Mouse (Mus musculus) CH12.LX (cell line): ENCODE measurements at regions not wholly inside any gene's neighbourhood (a gene's known extent, or its start where the extent isn't known, plus 50 kb on each side); places are given as distances from the start of the nearest gene placed in this dataset.

Experiments
- DNase-seq: peaks from one replicate; pipeline ENCODE4 v3.0.0-alpha.2; 2013; ENCODE audit errors: extremely low read depth
- H3K27ac ChIP-seq: 2 replicates; pipeline ENCODE4 v1.5.1; 2012; ENCODE audit warnings: low read depth, mild to moderate bottlenecking, control low read depth, moderate library complexity; ENCODE audit not compliant: insufficient read depth
- H3K27me3 ChIP-seq: replicated peaks from 2 replicates; pipeline ENCODE3; 2012; ENCODE audit warnings: inconsistent platforms
- H3K36me3 ChIP-seq, 2 experiments: replicated peaks in 1 of 2; 2 replicates each; pipeline versions ENCODE3 to v1.6.1; 2012; ENCODE audit warnings: inconsistent platforms in 1 of 2, low read length in 1 of 2, mild to moderate bottlenecking in 1 of 2, mixed read lengths in 1 of 2, moderate library complexity in 1 of 2; ENCODE audit not compliant: control insufficient read depth in 1 of 2, insufficient read depth in 1 of 2
- H3K4me1 ChIP-seq, 2 experiments: 2 replicates each; pipeline ENCODE4 v1.6.1; 2012; ENCODE audit warnings: inconsistent platforms in 1 of 2, moderate library complexity in 1 of 2; ENCODE audit not compliant: insufficient read depth in 2 of 2, control insufficient read depth in 1 of 2
- H3K4me2 ChIP-seq: 2 replicates; pipeline ENCODE4 v1.6.1; 2012; ENCODE audit warnings: low read depth, mild to moderate bottlenecking, control low read depth; ENCODE audit not compliant: poor library complexity, insufficient read depth, severe bottlenecking
- H3K4me3 ChIP-seq, 3 experiments: fragments of 150-350 bp in 1 of 3; sonication (generic) in 1 of 3; replicated peaks in 1 of 3; 2 replicates each; pipeline versions ENCODE3 to v1.5.1; 2011 to 2012; ENCODE audit warnings: low read depth in 2 of 3, low read length in 2 of 3, mild to moderate bottlenecking in 2 of 3, moderate library complexity in 2 of 3, control low read depth in 1 of 3, improper control_type of control experiment in 1 of 3, inconsistent platforms in 1 of 3, mixed read lengths in 1 of 3; ENCODE audit not compliant: poor library complexity in 1 of 3
- H3K79me2 ChIP-seq: replicated peaks from 2 replicates; pipeline ENCODE4 v1.6.1; 2012; ENCODE audit warnings: mild to moderate bottlenecking, moderate library complexity; ENCODE audit not compliant: control insufficient read depth, poor library complexity, insufficient read depth, severe bottlenecking; ENCODE audit errors: extremely low read depth
- H3K9ac ChIP-seq: 2 replicates; pipeline ENCODE4 v1.6.1; 2012; ENCODE audit warnings: low read depth, mild to moderate bottlenecking, control low read depth, moderate library complexity; ENCODE audit not compliant: insufficient read depth
- H3K9me3 ChIP-seq: replicated peaks from 2 replicates; pipeline ENCODE3; 2012; ENCODE audit warnings: low read length, inconsistent platforms, mixed read lengths
- CHD1 ChIP-seq: IDR thresholded peaks from 2 replicates; pipeline ENCODE4 v1.6.1; 2012; ENCODE audit warnings: low read depth, low read length, improper control_type of control experiment, inconsistent platforms
- CHD2 ChIP-seq: IDR thresholded peaks from 2 replicates; pipeline ENCODE4 v1.6.1; 2011; ENCODE audit warnings: low read length, improper control_type of control experiment
- ELF1 ChIP-seq: IDR thresholded peaks from 2 replicates; pipeline ENCODE4 v1.6.1; 2014; ENCODE audit warnings: low read depth, mild to moderate bottlenecking, inconsistent platforms, low read length, improper control_type of control experiment
- EP300 ChIP-seq: IDR thresholded peaks from 2 replicates; pipeline ENCODE4 v1.6.1; 2011; ENCODE audit warnings: low read length, improper control_type of control experiment
- ETS1 ChIP-seq: conservative IDR thresholded peaks from 2 replicates; pipeline ENCODE4 v1.6.1; 2012; ENCODE audit warnings: low read depth, mild to moderate bottlenecking, inconsistent platforms, low read length, improper control_type of control experiment, moderate library complexity
- HCFC1 ChIP-seq: IDR thresholded peaks from 2 replicates; pipeline ENCODE4 v1.6.1; 2012; ENCODE audit warnings: low read depth, mild to moderate bottlenecking, inconsistent platforms, low read length, improper control_type of control experiment
- IRF4 ChIP-seq: IDR thresholded peaks from 2 replicates; pipeline ENCODE4 v1.6.1; 2014; ENCODE audit warnings: low read depth, mild to moderate bottlenecking, inconsistent platforms, low read length, improper control_type of control experiment
- JUND ChIP-seq: conservative IDR thresholded peaks from 2 replicates; pipeline ENCODE4 v1.6.1; 2011; ENCODE audit warnings: low read depth, low read length, improper control_type of control experiment
- KAT2A ChIP-seq: IDR thresholded peaks from 2 replicates; pipeline ENCODE4 v1.6.1; 2012; ENCODE audit warnings: low read length, improper control_type of control experiment, inconsistent platforms; ENCODE audit not compliant: insufficient replicate concordance
- MAFK ChIP-seq: IDR thresholded peaks from 2 replicates; pipeline ENCODE4 v1.6.1; 2011; ENCODE audit warnings: low read length, improper control_type of control experiment; ENCODE audit not compliant: insufficient replicate concordance
- MAZ ChIP-seq: IDR thresholded peaks from 2 replicates; pipeline ENCODE4 v1.6.1; 2012; ENCODE audit warnings: low read depth, mild to moderate bottlenecking, inconsistent platforms, low read length, improper control_type of control experiment, moderate library complexity
- MEF2A ChIP-seq: IDR thresholded peaks from 2 replicates; pipeline ENCODE4 v1.6.1; 2014; ENCODE audit warnings: low read depth, mild to moderate bottlenecking, inconsistent platforms, low read length, improper control_type of control experiment, borderline replicate concordance
- MXI1 ChIP-seq: IDR thresholded peaks from 2 replicates; pipeline ENCODE4 v1.6.1; 2011; ENCODE audit warnings: mild to moderate bottlenecking, low read depth, low read length, improper control_type of control experiment
- NELFE ChIP-seq: IDR thresholded peaks from 2 replicates; pipeline ENCODE4 v1.6.1; 2011; ENCODE audit warnings: low read depth, low read length, improper control_type of control experiment
- NRF1 ChIP-seq: IDR thresholded peaks from 2 replicates; pipeline ENCODE4 v1.6.1; 2014; ENCODE audit warnings: low read depth, mild to moderate bottlenecking, inconsistent platforms, low read length, improper control_type of control experiment, moderate library complexity
- RAD21 ChIP-seq: IDR thresholded peaks from 2 replicates; pipeline ENCODE4 v1.6.1; 2011; ENCODE audit warnings: low read depth, mild to moderate bottlenecking, low read length, improper control_type of control experiment, moderate library complexity
- RCOR1 ChIP-seq: conservative IDR thresholded peaks from 2 replicates; pipeline ENCODE4 v1.6.1; 2012; ENCODE audit warnings: low read depth, mild to moderate bottlenecking, inconsistent platforms, low read length, improper control_type of control experiment
- SIN3A ChIP-seq: IDR thresholded peaks from 2 replicates; pipeline ENCODE4 v1.6.1; 2012; ENCODE audit warnings: low read length, improper control_type of control experiment, inconsistent platforms
- TBP ChIP-seq: conservative IDR thresholded peaks from 2 replicates; pipeline ENCODE4 v1.6.1; 2011; ENCODE audit warnings: low read depth, low read length, improper control_type of control experiment
- TCF12 ChIP-seq: IDR thresholded peaks from 2 replicates; pipeline ENCODE4 v1.6.1; 2014; ENCODE audit warnings: low read depth, mild to moderate bottlenecking, inconsistent platforms, low read length, improper control_type of control experiment
- UBTF ChIP-seq: IDR thresholded peaks from 2 replicates; pipeline ENCODE4 v1.6.1; 2012; ENCODE audit warnings: low read depth, mild to moderate bottlenecking, inconsistent platforms, low read length, improper control_type of control experiment, moderate library complexity
- USF1 ChIP-seq: IDR thresholded peaks from 2 replicates; pipeline ENCODE4 v1.6.1; 2014; ENCODE audit warnings: low read depth, mild to moderate bottlenecking, inconsistent platforms, low read length, improper control_type of control experiment
- USF2 ChIP-seq: conservative IDR thresholded peaks from 2 replicates; pipeline ENCODE4 v1.6.1; 2011; ENCODE audit warnings: low read depth, low read length, improper control_type of control experiment
- ZC3H11A ChIP-seq: IDR thresholded peaks from 2 replicates; pipeline ENCODE4 v1.6.1; 2012; ENCODE audit warnings: low read depth, mild to moderate bottlenecking, inconsistent platforms, low read length, improper control_type of control experiment
- ZKSCAN1 ChIP-seq: IDR thresholded peaks from 2 replicates; pipeline ENCODE4 v1.6.1; 2012; ENCODE audit warnings: low read depth, inconsistent platforms, low read length, improper control_type of control experiment, borderline replicate concordance
- ZNF384 ChIP-seq: IDR thresholded peaks from 2 replicates; pipeline ENCODE4 v1.6.1; 2012; ENCODE audit warnings: low read depth, low read length, improper control_type of control experiment, inconsistent platforms
- dilution Hi-C: fragments of 300-500 bp; cut with MboI; formaldehyde crosslinking; loops from 2 replicates; pipeline ENCODE4 v1.14.3; 2020; ENCODE audit warnings: low sequenced_read_pairs; ENCODE audit not compliant: extremely low pct_unique_long_range_greater_than_20kb, extremely low pct_ligation_motif_present
- in situ Hi-C: fragments of 300-500 bp; cut with MboI; formaldehyde crosslinking; loops from 3 replicates; pipeline ENCODE4 v1.14.3; 2019; ENCODE audit warnings: low sequenced_read_pairs, low pct_ligation_motif_present, low pct_unique_long_range_greater_than_20kb, mixed read lengths

DNA sequence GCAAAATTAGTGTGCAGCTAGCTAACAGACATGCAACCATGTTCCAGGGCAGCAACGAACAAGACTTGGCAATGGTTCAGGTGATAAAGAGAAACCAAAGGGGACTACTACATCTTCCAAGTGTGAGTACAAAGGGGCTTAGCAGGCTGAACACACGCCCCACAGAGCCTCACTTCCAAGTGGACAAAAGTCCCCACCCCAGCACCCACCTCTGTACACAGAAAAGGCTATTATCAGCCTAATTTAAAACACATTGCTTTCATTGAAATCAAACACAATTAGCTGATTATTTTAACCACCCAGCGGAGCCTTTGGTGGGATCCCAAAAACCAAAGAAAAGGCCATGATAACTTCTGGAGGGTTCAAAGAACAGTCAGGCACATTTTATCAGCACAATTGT lies 95.6 kb downstream of the Tmem170b start:
- H3K27ac ChIP-seq = no peak overlapping the region
- H3K4me3 ChIP-seq = no peak overlapping the region
- in situ Hi-C loops = loop anchor here (5.0 to 25.0 kb wide), 2 partner anchors 336 to 601 kb away; partner anchors contain the start of gene Edn1
- H3K9ac ChIP-seq = no peak overlapping the region
- no peaks in the 10 kb centered on the region for H3K36me3 ChIP-seq
- no peak for TF ChIP-seq USF1
- no peak for TF ChIP-seq ZKSCAN1
- no peak for TF ChIP-seq ETS1
- TF ChIP-seq SIN3A = no peak
- TF ChIP-seq USF2 = no peak
- no peak for TF ChIP-seq MAFK
- no peak for TF ChIP-seq TCF12
- no peak for TF ChIP-seq MXI1
- TF ChIP-seq NRF1 = no peak
- TF ChIP-seq TBP = no peak
- TF ChIP-seq KAT2A = no peak
- TF ChIP-seq IRF4 = no peak
- no peak for TF ChIP-seq EP300
- TF ChIP-seq, all 38 proteins: peak for 0
- H3K79me2 ChIP-seq = no peaks in the 10 kb centered on the region
- H3K4me1 ChIP-seq = no peaks in the 10 kb centered on the region
- no peaks in the 10 kb centered on the region for H3K9me3 ChIP-seq
- H3K27me3 ChIP-seq = no peaks in the 10 kb centered on the region
- dilution Hi-C loops = no loop called here
- no peak overlapping the region for H3K4me2 ChIP-seq
- no peak for DNase-seq

DNA sequence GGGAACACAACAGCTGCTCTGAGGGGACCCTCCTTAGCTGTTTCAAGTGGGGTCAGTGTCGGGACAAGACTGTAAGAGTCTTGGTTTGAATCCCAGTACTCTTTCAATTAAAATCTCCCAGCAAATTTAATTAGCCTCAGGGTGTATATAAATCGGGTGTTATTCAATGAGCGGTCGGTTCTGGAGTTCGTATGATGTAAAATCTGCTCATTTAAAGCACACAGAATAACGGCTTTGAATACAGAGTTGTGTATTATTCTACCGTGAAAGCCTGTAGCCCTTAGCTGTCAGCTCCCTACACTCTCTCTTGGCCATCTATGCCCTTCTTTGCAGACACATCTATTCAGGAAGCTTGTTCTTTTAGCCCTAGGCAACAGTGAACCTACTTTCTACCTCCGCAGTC lies 96.1 kb downstream of the Tmem170b start:
- Histone ChIP-seq H3K4me1 (no peaks in the 10 kb centered on the region), H3K27ac (no peak overlapping the region), H3K4me2 (no peak overlapping the region), H3K9me3 (no peaks in the 10 kb centered on the region), H3K4me3 (no peak overlapping the region), H3K27me3 (no peaks in the 10 kb centered on the region), H3K79me2 (no peaks in the 10 kb centered on the region), H3K9ac (no peak overlapping the region), H3K36me3 (no peaks in the 10 kb centered on the region)
- no peak for DNase-seq
- in situ Hi-C loops (loop anchor here (5.0 to 25.0 kb wide), 2 partner anchors 335 to 600 kb away; partner anchors contain the start of gene Edn1), dilution Hi-C loops (no loop called here)
- TF ChIP-seq KAT2A = no peak
- TF ChIP-seq MXI1 = no peak
- no peak for TF ChIP-seq ZNF384
- TF ChIP-seq MAFK = no peak
- TF ChIP-seq CHD2 = no peak
- TF ChIP-seq ZC3H11A = no peak
- TF ChIP-seq HCFC1 = no peak
- no peak for TF ChIP-seq RCOR1
- TF ChIP-seq RAD21 = no peak
- TF ChIP-seq UBTF = no peak
- no peak for TF ChIP-seq CHD1
- TF ChIP-seq ETS1 = no peak
- TF ChIP-seq JUND = no peak
- no peak for TF ChIP-seq IRF4
- TF ChIP-seq ELF1 = no peak
- no peak for TF ChIP-seq MAZ
- TF ChIP-seq ZKSCAN1 = no peak
- TF ChIP-seq NELFE = no peak
- TF ChIP-seq MEF2A = no peak
